Mouse (Mus musculus) testis, postnatal 14 days (tissue): ENCODE results near the gene Rbfox1.

ENCODE experiments used
- DNase-seq: peaks from one replicate; pipeline ENCODE4 v3.0.0; 2021; ENCODE audit warnings: low spot score

Rbfox1 gene

DNA sequence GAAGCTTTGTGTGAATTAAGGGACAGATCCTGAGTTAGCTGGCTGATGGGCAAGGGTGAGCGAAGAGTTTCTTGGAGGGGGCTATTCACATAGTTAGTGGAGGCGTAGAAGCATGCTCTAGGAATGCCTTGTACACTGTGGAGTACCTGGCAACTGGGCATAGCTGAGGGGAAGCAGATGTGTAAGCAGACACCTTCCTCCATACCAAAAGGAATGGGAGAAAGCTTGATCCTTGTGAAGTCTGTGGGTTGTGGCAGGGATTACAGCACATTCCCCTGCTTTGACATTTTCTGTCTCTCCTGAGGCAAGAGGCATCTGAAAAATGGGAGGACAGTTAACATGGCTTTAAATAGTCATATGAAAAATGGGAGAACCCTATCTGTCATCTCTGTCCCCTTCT, 347.8 kb downstream of the Rbfox1 start:
- no peak for DNase-seq

DNA sequence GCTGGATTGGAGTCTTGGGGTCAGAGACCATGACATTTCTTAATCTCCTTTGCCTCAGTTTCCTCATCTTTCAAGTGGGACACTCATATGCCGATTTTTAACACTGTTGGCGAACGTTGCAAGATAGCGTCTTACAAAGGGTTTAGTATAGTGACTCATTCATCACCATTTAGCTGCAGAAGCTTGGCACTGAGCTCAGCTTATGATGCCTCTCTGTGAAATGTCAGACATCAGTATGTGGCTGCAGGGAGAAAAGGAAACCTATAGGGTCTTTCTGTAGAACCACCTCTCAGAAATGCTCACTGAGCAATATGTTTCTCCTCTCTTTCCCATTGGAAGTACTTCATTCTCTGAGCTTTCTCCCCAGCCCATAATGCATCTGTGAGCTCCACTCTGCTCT, 356.2 kb downstream of the Rbfox1 start:
- no peak for DNase-seq

DNA sequence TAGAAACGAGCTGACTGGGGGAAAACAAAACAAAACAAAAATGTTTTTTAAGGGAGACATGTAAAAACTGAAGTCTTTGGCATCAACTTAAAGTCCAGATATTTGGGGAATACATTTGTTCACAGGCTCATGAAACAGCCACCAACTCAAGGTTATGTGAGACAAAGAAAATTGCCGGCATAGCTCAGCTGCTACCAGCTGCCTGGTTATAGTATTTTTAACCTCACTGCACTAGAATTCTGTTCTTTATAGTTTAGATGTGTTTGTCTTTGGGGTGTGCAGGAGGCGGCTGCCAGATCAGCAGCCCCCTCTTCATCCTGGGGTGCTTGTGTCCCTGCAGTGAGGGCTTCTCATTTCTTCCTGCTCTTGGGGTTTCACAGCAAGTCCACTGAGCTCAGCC, 357.3 kb downstream of the Rbfox1 start:
- DNase-seq = no peak

DNA sequence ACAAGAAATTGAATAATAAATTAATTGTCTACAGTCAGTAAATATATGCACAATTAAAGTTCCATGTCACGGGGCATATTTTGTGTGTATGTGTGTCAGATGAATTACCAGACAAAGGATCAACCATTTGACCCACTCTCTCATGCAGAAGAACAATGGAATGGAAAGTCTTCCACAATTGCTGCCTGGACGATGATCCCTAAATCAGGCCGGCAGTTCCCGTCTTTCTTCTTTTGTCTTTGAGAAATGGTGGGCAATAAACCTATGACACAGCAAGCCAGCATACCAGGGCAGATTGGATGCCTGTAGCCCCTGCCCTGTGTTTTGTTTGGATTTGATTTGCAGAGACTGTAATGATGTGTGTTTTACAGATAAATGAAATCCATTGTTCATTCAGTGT, 362.4 kb downstream of the Rbfox1 start:
- DNase-seq = no peak

DNA sequence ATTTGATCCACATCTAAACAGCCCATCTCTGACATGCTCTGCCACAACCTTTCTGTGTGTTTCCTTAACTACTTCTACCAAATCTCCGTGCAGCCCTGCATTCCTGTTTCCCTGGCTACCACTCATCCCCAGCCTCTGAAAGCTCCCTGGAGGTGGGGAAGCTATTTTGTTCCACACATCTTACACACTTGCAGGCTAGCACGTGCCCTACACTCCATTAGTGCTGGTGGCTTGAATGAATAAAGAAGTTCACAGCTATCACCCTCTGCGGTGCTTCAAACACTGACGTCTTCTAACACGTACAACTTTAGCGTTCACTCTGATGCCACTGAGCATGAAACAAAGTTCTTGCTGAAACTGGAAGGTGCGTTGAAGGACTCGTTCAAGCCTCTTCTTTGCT, 379.4 kb downstream of the Rbfox1 start:
- no peak for DNase-seq

DNA sequence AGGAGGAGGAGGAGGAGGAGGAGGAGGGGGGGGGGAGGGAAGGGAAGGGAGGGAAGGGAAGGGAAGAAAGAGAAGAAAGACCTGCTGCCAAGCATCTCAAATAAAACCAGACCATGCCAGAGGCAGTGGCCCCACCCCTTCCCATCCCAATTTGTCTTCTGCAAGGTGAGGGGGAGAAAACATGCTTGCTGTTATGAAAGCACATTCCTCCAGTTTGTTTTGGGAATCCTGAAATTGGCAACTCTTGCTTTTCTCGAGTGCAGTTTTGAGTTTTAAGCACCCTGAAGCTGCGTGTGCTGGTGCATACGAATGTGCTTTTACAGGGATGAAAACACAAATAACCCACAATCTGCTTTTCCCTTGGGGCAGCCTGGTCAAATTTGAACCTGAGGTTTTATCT, 380.5 kb downstream of the Rbfox1 start:
- no peak for DNase-seq

DNA sequence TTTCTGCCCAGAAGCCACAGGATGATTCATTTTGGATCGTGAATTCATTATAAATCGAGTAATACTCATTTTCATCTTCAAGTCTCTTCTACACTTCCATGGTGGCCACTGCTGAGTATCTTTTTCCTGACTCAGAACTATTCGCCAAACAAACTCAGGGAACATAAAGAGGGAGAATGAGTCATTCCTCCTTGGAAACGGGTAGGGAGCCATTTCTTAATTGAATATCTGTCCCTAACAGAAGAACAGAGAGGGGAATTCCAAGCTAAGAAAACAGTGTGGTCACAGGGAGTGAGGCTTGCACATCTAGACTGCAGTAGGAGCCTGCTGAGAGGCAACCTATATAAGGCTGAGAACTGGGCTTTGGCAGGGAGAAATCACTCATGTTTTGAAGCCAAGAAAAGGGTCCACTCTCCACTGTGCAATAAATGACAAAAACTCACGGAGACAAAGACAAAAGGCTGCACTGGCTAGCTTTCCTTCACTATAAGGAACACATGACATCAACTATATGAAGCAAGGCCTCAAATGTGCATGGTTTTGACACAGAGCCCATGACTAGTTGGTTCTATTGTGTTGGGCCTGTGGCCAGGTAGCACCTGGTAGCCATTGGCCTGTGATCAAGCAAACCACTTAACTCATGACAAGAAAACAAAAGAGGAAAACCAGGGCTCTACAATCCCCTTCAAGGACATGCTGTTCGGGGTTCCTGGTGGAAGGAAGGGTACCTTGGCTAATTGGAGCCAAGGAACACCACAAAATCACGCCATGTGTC, 386.6 kb downstream of the Rbfox1 start:
- no peak for DNase-seq

DNA sequence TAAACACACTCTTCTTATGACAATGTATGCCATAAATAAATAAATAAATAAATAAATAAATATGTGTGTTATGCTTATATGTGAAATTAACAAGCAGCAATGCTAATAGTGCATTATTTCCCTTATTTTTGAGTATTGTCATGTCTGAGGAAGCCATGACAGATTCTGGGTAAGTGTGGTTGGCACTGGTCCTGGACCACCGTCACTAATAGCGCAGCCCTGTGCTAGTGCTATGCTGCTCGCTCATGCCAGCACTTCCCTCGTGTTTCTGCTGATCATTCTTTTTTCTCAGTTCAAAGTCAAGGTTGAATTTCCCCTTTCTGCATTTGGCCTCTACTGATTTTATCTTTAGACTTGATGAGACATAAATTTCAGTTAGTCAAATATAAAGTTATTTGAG, 398.3 kb downstream of the Rbfox1 start:
- no peak for DNase-seq

DNA sequence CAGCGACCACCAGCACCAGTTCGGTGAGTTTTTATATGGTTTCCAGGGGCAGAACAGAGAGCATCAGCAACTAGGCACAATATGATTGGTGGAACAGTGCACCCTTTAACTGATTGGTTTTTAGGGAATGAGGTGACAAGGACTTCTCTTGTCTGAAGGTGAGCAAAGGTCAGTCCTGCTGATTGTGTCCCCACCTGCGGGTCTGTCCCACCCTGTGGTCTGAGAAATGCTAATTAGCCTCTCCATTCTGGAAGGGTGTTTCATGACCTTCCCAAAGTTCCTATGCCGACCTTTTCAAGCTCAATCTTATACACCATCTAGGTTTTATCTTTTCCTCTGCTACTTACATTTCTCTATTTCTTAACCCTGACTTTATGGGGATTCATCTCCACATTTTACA, 399.2 kb downstream of the Rbfox1 start:
- no peak for DNase-seq

DNA sequence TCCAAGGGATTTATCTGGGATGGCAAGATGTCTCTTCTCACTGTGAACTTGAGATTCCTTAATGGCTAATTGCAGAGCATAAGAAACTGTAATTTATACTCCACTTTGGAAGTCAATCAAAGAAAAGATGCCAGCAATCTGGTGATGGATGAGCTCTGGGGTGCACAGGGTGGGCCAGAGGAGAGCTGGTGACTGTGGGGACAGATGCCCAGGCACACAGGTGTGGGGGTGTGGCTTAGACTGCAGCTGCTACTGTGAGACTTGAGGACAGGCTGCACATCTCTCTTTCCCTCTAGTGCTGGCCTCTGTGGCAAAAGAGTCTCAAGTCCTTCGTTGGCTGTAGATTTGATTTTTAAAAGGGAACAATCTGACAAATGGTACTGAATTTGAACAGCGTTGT, 402.5 kb downstream of the Rbfox1 start:
- DNase-seq = no peak

DNA sequence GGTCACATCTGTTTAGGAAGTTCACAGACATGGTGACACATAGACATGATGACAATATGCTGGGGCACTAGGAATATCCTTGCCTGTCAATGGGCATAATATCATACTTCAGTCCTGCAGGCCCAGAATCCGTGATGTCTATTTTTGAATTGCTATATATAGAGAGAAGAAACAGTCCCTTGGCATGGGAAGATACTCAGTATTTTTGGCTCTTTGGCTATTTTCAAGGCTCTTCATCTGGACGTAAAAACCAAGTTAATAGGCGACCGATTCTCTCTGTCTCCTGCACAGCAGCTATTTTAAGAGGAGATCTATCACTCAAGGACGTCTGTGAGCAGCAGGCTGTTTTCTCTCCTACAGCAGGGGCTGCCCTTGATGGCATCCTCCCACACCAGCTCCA, 415.0 kb downstream of the Rbfox1 start:
- no peak for DNase-seq

DNA sequence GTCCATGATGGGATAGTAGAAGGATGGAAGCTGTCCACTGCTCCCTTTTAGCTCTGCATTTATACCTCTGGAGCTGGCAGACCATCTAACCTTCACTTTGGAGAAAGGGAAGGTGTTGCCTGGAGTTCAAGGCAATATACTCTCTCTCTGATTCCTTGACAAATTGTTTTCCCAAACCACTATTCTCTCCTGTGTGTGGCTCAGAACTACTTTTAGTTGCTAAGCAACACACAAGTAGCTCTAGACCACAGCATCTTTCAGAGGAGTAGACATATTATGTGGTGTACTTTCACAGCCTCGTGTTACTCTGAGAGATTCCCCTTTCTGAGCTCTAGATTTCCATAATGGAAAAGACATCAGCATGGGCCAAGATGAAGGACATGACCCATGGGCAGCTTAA, 417.9 kb downstream of the Rbfox1 start:
- DNase-seq = no peak

DNA sequence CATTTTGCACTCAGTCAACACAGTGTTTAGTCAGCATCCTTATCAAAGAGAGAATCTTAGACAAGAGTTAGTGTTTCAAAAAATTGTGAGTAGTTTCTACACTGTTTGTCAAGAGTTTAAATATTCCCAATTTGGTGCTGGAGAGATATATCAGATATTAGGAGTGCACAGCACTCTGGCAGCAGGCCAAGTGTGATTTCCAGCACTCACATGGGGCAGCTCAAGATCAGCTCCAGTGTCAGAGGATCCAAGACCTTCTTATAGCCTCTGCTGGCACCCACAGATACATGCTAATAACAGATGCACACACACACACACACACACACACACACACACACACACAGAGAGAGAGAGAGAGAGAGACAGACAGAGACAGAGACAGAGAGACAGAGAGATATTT, 424.8 kb downstream of the Rbfox1 start:
- no peak for DNase-seq

DNA sequence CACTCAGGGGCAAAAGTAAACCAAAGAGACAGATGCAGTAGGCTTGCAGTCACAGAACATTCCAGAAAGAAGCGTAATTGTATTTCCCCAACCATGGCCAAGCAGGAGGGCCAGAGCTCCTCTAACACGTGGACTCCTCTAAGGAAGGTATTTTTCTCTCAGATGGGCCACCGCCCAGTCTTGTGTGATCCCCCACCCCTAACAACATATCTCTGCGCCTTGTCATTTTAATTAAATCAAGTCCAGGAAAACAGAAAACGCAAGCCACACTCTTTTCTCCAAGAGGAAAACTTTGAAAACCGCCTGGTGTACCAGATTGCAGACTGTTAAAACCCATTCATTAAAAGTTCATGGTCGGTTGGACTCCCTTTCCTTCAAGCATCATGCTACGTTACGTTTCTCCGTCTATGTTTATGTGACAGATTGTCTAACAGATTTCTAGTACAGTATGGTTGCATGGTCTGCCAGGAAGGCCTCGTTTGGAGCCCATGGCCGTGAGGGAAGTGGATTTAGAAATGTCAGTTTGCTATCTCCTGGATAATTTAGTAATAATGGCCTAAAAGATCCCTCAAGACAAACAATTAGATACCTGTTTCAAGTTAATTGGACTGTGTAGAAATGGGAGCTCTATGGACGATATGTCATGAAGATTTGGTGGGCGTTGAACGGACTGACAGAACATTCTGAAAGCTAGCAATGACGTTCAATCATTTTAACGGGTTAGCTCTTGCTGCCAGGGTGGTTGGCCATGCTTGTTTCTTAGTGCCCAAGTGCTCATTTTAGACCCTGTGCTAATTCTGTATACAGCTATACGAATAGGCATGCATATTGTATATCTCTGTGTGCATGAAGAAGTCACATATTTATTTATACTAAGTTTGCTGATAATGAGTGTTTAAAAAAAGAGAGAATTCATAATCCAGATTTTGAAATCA, 425.9 kb downstream of the Rbfox1 start:
- no peak for DNase-seq

DNA sequence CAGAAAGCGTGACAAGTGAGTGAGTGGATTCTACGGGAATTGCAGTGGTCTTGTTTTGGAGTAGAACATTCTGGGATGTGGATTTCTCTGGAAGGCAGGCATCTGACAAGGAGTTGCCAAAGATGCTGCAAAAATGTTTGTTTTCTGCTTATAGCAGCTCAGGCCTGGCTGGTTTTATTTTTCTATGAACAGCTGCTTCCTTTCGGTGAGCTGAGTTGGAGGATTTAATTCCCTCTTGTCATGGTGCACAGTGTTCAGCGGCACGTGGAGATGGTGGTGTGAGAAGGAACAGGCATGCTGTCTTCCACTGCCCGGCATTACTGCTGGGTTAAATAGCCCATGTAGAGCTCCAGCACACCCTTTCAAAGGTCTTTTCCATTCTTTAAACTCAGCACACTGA, 428.5 kb downstream of the Rbfox1 start:
- DNase-seq = no peak

DNA sequence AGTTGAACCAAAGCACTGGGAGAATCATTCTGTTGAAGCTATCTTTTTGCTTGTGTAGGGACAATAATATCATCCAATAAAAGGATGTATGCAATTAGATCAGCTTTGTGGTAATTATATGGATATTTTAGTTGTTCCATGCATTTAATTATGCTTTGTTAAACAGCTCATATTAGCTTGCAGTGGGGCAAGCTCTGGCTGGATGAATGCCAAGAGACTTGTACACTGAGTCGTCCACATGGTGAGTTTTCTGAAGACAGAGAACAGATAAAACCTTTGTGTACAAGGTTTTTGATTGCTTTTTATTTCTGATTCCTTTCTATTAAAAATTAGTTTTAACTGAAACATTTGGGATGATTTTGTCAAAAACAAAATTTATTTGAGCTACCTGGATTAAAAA, 439.7 kb downstream of the Rbfox1 start:
- DNase-seq = no peak

DNA sequence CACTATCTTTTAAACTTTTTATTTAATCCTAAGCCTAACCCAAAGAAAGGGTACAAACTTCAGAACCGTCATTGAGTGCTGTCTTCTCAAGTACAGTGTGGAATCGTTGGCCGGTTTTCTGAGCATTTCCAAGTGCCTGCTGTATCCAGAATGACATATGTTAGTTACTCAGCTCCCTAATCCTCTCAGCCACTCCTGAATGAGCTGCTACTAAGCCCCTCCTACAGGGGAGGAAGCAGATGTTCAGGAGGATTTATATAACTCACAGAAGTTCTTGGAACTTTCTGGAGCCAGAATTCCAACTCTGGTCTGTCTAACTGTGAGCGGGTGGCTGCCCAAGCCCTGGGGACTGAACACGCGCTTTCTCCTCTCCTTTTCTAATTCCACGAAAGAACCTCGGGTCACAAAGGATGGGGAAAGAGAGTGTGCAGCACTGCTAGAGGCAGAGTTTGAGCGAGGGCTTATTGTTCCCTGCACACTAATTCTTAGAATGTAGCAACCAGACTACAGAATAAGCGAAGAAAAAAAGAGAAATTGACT, 446.3 kb downstream of the Rbfox1 start:
- DNase-seq = no peak

DNA sequence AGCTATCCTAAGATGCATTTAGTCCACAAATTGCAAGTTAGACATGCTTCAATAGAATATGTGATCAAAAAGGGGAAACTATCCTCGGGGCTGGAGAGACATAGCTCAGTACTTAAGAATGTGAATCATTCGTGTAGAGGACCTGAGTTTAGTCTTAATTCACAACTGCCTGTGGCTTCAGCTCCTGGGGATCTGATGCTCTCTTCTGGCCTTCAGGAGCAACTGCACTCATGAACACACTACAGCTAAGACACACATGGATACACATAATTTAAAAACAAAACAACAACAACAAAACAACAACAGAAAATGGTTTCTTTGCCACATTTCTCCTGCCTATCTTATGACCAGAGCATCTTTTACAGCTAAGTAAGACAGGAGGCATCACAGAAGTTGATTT, 448.1 kb downstream of the Rbfox1 start:
- no peak for DNase-seq

DNA sequence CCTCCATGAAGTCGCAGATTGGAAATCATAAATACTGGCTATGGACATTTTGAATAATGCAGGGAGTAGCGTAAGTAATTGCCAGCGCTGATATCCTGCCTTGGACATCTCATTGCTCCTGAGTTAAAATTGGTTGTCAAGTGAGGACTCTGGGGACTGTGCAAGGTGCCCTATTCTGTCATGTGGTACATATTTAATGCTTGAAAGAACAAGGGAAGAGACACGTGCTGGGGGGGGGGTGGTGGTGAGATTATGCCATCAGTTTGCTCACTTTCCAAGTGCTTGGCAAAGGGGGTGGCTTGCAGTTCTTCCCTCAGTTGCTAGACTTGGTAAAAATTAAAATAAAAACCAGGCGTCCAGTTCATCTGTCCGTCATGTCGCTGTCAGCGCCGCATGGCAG, 462.9 kb downstream of the Rbfox1 start:
- DNase-seq = no peak

DNA sequence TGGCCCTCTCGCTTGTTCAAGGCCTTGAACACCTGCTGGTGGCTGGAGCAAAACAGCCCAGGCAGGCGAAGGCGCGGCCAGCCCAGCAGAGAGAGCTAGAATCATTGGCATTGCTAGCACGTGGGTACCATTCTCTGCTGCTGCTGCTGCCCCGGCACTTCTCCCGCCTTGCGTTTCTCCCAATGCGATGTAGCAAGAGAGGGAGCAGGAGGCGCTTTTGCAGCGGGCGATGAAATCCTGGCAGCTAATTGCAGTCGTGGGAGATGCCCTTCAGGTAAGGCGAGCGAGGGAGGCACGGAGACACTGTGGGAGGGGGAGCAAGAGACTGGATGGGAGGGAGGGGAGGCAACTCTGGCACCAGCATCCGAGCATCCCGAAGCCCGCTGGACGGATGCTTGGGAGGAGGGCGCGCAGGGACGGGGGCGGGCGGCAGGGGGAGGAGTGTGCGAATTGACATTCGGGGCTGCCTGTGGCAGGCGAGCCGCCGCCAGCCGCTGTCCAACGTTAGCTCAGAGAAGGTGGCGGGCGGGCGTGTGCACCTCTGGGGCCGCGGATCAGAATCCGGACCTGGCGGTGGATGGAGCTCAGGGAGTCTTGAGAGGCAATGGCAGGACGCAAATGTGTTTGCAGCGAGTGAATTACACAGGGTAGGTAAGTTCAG, 463.6 kb downstream of the Rbfox1 start:
- DNase-seq = peak; percentile 7

DNA sequence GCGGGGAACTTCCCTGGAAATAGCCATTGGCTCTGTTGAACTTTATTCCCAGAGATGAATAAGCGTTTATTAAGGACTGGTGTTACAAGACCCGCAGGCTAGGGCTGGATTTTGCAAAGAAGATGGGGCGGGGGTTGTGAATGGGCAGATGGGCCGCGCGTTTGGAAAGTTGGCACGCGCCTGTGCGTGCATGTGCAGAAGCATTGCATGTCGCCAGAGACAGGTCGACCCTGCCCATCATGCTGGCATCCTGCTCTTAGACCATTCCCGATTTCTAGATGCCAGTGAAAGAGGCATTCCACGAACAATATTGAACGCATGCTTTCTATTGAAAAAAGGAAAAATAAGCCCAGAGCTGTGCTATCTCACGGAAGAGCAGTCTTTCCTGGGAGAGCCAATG, 464.2 kb downstream of the Rbfox1 start:
- no peak for DNase-seq

DNA sequence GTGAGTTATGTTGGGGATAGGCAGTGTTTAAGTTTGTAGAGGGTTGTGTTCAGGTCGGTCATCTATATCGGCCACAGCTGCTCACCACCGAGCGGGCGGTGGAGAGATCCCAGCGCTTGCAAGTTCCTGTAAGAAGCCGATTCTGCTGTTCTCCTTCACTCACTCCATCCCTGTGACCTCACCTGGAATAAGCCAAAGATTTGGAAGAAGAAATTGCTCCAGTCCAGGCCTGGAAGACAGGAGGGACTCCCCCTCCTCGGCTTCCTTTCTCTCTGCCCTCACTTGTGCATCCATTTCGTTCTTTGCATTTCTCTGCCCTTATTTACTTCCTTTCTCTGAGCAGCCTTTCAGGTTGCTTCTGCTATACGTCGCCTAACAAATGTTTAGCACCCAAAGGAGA, 465.1 kb downstream of the Rbfox1 start:
- DNase-seq = no peak

DNA sequence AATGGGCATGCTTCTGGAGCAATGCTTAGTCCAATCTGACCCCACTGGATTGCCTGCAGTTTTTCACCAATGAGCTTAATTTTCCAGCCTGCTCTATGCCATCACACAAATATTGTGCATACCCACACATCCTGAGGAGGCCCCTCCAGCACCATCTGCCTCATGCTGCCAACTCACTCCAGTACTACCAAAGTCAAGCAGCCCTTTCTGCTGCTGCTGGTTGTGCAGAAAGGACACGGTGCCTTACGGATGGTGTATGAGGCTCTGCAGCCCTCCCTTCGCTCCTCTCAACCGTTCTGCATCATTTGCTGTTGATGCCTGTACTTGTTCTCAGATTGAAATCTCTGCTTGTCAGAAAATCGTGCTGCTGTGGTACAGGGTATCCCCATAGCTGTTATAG, 468.0 kb downstream of the Rbfox1 start:
- DNase-seq = no peak
